Mouse (Mus musculus): Measurements from ENCODE around the gene 1700010I14Rik. TPM values are rescaled to one million over a fixed set of nuclear protein-coding genes. Genes with fewer than 3 reads are reported as not detected.

Gene 1700010I14Rik
- polyA plus RNA-seq, 1 experiment from 2014 or later = 0.83 TPM

DNA sequence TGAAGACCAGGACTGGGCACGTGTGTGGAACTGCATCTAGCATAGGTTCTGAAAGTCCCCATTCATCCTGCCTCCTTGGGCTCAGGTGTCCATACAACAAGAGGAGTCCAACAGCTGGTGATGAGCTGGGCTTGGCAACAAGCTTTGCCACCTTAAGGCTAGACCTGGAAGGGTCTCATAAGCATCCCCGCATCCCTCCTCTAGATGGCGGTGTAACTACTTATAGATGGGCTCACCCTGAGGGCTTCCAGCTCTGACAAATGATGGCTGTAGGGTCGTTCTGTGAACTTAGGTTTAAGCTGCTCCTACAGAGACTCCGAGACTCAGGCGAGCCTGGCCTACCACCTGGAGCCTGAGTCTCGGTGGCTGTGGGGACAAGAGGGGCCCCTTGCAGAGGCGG, 3.0 kb downstream of the 1700010I14Rik start:
- 36% methylated on average over 8 of the region's 8 CpGs for WGBS
- Histone ChIP-seq H3K9me3 (replicated peaks; ENCODE audit: control insufficient read depth, low read length) (no peaks in the 10 kb centered on the region), H3K4me3 (ENCODE audit: low read length) (no peak overlapping the region), H3K4me1 (ENCODE audit: control insufficient read depth, insufficient read depth, low read length) (peaks cover 3% of the 10 kb centered on the region; the same call in 1 of the 2 replicates), H3K27me3 (ENCODE audit: control insufficient read depth, insufficient read depth, low read length) (no peaks in the 10 kb centered on the region), H3K27ac (ENCODE audit: low read length) (no peak overlapping the region), H3K4me2 (ENCODE audit: low read depth, low read length) (no peak overlapping the region), H3K9ac (ENCODE audit: low read length) (no peak overlapping the region), H3K36me3 (ENCODE audit: control insufficient read depth, insufficient read depth) (no peaks in the 10 kb centered on the region)
- no peak for ATAC-seq (replicated peaks; ENCODE audit: extremely low read depth, insufficient read depth, low FRiP score)

DNA sequence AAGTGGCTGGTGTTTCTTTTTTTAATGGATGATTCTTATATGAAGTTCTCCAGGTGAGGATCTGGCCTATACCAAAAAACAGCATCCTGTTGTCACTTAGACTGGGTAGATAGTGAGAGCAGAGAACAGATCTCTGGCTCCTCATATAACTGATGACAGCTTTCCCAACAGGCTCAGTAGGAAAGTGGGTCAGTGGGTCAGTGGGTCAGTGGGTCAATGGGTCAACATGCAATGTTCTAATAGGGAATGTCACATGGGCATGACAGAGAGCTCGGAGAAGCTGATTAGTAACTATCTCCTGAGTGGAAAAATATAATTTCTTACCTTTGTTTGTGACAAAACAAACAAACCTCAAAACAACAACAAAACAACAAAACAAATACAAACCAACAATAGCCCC, 7.2 kb downstream of the 1700010I14Rik start:
- Histone ChIP-seq H3K9ac (ENCODE audit: low read length) (no peak overlapping the region), H3K27me3 (ENCODE audit: control insufficient read depth, insufficient read depth, low read length) (no peaks in the 10 kb centered on the region), H3K27ac (ENCODE audit: low read length) (no peak overlapping the region), H3K4me1 (ENCODE audit: control insufficient read depth, insufficient read depth, low read length) (no peaks in the 10 kb centered on the region), H3K4me3 (ENCODE audit: low read length) (no peak overlapping the region), H3K4me2 (ENCODE audit: low read depth, low read length) (no peak overlapping the region), H3K36me3 (ENCODE audit: control insufficient read depth, insufficient read depth) (no peaks in the 10 kb centered on the region), H3K9me3 (replicated peaks; ENCODE audit: control insufficient read depth, low read length) (no peaks in the 10 kb centered on the region)
- no peak for ATAC-seq (replicated peaks; ENCODE audit: extremely low read depth, insufficient read depth, low FRiP score)
- WGBS = 68% methylated on average over 1 of the region's 1 CpGs

DNA sequence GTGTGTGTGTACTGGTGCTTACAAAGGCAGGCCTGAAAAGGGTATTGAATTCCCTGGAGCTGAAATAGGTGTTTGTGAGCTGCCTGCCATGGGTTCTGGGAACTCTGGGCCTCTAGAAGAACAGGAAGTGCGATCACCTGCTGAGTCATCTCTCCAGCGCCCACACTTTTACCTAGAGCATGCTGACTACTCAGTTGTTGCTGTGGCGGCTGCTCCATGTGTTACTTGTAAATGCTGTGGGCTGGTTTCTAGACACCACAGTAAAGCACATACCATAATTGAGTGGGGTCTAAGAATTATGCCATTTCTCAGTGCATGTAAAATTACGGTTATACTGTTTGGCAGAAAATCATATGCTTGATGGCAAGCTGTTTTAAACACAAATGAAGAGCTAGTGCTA, 14.3 kb downstream of the 1700010I14Rik start:
- H3K36me3 ChIP-seq (ENCODE audit: control insufficient read depth, insufficient read depth) = no peaks in the 10 kb centered on the region
- H3K9ac ChIP-seq (ENCODE audit: low read length) = no peak overlapping the region
- no peaks in the 10 kb centered on the region for H3K4me1 ChIP-seq (ENCODE audit: control insufficient read depth, insufficient read depth, low read length)
- no peak overlapping the region for H3K4me2 ChIP-seq (ENCODE audit: low read depth, low read length)
- H3K27me3 ChIP-seq (ENCODE audit: control insufficient read depth, insufficient read depth, low read length) = no peaks in the 10 kb centered on the region
- H3K9me3 ChIP-seq (replicated peaks; ENCODE audit: control insufficient read depth, low read length) = no peaks in the 10 kb centered on the region
- no peak for ATAC-seq (replicated peaks; ENCODE audit: extremely low read depth, insufficient read depth, low FRiP score)
- 67% methylated on average over 4 of the region's 4 CpGs for WGBS
- H3K27ac ChIP-seq (ENCODE audit: low read length) = no peak overlapping the region
- no peak overlapping the region for H3K4me3 ChIP-seq (ENCODE audit: low read length)

DNA sequence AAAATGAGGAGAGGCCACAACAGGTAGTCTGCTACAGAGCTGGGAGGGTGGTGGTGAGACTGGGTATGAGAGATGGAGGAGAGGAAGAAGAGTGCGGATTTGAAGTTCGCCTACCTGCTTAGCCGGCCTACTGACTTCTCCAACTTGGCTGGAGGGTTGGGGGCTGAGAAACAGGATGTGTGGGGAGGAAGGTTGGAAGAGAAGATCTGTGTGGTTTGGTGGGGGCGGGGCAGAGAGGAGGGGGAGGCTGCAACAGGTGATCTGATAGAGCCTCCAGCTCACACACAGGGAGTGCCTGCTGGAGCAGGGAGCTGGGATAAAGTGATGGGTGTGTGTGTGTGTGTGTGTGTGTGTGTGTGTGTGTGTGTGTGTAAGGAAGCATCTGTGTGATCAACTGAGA, 16.4 kb downstream of the 1700010I14Rik start:
- no peak overlapping the region for H3K9ac ChIP-seq (ENCODE audit: low read length)
- H3K36me3 ChIP-seq (ENCODE audit: control insufficient read depth, insufficient read depth) = no peaks in the 10 kb centered on the region
- 71% methylated on average over 4 of the region's 4 CpGs for WGBS
- no peaks in the 10 kb centered on the region for H3K27me3 ChIP-seq (ENCODE audit: control insufficient read depth, insufficient read depth, low read length)
- ATAC-seq (replicated peaks; ENCODE audit: extremely low read depth, insufficient read depth, low FRiP score) = no peak
- no peak overlapping the region for H3K27ac ChIP-seq (ENCODE audit: low read length)
- H3K4me3 ChIP-seq (ENCODE audit: low read length) = no peak overlapping the region
- no peaks in the 10 kb centered on the region for H3K4me1 ChIP-seq (ENCODE audit: control insufficient read depth, insufficient read depth, low read length)
- H3K9me3 ChIP-seq (replicated peaks; ENCODE audit: control insufficient read depth, low read length) = no peaks in the 10 kb centered on the region
- H3K4me2 ChIP-seq (ENCODE audit: low read depth, low read length) = no peak overlapping the region

DNA sequence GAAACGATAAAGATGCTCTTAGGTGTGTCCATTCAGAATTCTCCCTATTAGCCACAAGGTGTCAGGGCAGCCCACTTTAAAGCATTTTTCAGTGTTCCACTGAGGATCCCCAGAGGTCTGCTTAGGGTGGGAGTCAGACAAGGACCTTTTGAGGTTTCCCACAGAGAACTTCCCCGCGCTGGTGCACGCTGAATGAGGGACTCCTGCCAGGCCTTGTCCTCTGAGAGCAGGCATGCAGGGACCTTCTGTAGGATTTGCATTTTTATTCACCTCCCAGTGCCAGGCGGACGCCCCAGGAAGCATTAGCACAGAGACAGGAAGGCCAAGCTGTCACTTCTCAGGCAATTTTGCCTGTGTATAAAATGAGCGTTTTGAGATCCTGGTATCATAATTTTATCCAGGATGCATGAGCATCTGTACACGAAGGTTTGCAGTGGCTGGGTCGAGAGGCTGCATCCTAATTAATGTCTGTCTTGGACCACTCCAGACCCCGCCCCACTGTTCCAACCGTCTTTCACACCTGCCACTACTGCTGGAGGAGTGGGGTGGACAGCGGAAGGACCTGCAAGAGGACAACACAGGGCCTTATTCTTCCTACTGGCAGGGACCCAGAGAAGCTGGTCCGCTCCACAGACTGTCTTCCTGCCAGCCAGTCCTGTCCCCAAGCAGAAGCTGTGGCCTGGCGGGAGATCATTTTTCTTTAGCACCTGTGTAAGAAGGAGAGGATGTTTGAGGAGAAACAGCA, 35.2 kb downstream of the 1700010I14Rik start:
- Histone ChIP-seq H3K9ac (ENCODE audit: low read length) (no peak overlapping the region), H3K4me2 (ENCODE audit: low read depth, low read length) (no peak overlapping the region), H3K27ac (ENCODE audit: low read length) (no peak overlapping the region), H3K4me1 (ENCODE audit: control insufficient read depth, insufficient read depth, low read length) (no peaks in the 10 kb centered on the region), H3K4me3 (ENCODE audit: low read length) (no peak overlapping the region), H3K36me3 (ENCODE audit: control insufficient read depth, insufficient read depth) (no peaks in the 10 kb centered on the region), H3K27me3 (ENCODE audit: control insufficient read depth, insufficient read depth, low read length) (no peaks in the 10 kb centered on the region), H3K9me3 (replicated peaks; ENCODE audit: control insufficient read depth, low read length) (no peaks in the 10 kb centered on the region)
- 30% methylated on average over 14 of the region's 14 CpGs for WGBS
- ATAC-seq (replicated peaks; ENCODE audit: extremely low read depth, insufficient read depth, low FRiP score) = no peak

DNA sequence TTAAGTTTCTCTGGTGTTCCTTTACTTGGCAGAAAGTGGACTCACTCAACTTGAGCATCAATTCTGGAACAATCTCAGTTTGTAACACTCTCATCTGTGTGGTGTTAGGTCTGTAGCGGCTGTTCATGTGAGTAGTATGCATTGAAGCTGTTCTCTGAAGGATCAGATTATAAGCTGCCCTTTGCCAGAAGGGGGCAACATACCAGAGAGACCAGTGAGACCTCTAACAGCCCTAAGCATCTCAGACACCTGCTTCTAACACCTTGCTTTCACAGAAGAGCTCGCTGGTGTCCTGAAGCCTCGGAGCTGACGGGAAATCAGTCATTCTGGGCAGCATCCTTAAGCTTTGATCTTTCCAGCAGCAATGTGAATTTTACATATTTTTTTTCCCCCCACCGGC, 42.0 kb downstream of the 1700010I14Rik start:
- no peak overlapping the region for H3K9ac ChIP-seq (ENCODE audit: low read length)
- no peak overlapping the region for H3K27ac ChIP-seq (ENCODE audit: low read length)
- H3K4me1 ChIP-seq (ENCODE audit: control insufficient read depth, insufficient read depth, low read length) = peaks cover 6% of the 10 kb centered on the region; the same call in 1 of the 2 replicates
- no peaks in the 10 kb centered on the region for H3K9me3 ChIP-seq (replicated peaks; ENCODE audit: control insufficient read depth, low read length)
- no peak overlapping the region for H3K4me3 ChIP-seq (ENCODE audit: low read length)
- no peak overlapping the region for H3K4me2 ChIP-seq (ENCODE audit: low read depth, low read length)
- 53% methylated on average over 5 of the region's 5 CpGs for WGBS
- ATAC-seq (replicated peaks; ENCODE audit: extremely low read depth, insufficient read depth, low FRiP score) = no peak
- H3K36me3 ChIP-seq (ENCODE audit: control insufficient read depth, insufficient read depth) = no peaks in the 10 kb centered on the region
- peaks cover 4% of the 10 kb centered on the region; the same call in 1 of the 2 replicates for H3K27me3 ChIP-seq (ENCODE audit: control insufficient read depth, insufficient read depth, low read length)

DNA sequence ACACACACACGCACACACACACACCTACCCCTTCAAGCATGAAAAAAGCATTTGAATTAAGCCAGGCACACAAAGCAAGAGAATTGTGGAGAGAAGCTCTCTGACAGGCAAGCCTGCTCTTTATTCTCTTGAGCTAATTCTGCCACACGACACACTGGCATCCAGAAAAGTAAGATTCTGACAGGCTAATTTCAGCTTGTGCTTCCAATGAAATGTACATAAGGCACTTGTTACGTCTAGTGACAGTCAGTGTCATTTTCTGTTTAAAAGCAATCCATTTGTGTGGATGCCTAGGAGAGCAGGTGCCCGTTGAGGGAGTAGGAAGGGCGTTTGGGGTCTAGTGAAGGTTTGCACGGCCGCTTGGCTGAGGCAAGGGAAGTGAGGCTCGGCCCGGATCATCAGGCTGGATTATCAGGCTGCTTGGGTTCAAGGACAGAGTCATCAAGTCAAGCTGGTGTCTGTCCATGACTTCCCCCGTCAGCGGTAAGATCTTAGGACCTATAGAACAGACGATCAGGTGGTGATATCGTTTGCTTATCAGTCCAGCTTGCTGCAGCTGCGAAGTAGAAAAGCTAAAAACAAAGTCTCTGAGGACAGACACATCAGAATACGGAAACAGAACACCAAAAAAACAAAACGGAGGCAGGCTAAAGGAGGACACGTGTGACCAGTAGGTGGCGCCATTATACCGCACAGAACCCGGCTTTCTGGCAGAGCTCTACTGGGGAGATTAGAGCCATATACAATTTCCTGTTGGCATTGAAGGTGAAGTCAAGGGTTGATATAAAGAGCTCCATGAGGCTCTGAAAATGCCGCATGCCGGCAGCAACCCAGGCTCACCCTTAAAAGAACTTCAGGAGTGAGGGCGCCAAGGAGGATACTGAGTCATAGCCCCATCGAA, 43.4 kb downstream of the 1700010I14Rik start:
- H3K27ac ChIP-seq (ENCODE audit: low read length) = no peak overlapping the region
- H3K27me3 ChIP-seq (ENCODE audit: control insufficient read depth, insufficient read depth, low read length) = peaks cover 4% of the 10 kb centered on the region; the same call in 1 of the 2 replicates
- peak overlapping the region; percentile 47 for H3K4me2 ChIP-seq (ENCODE audit: low read depth, low read length)
- peak overlapping the region; percentile 7 for H3K4me3 ChIP-seq (ENCODE audit: low read length)
- 11% methylated on average over 24 of the region's 24 CpGs for WGBS
- no peaks in the 10 kb centered on the region for H3K36me3 ChIP-seq (ENCODE audit: control insufficient read depth, insufficient read depth)
- H3K9me3 ChIP-seq (replicated peaks; ENCODE audit: control insufficient read depth, low read length) = no peaks in the 10 kb centered on the region
- peak overlapping the region; percentile 41 for H3K9ac ChIP-seq (ENCODE audit: low read length)
- H3K4me1 ChIP-seq (ENCODE audit: control insufficient read depth, insufficient read depth, low read length) = peaks cover 6% of the 10 kb centered on the region; the same call in 1 of the 2 replicates
- peak; percentile 58; the same call in 1 of the 2 replicates for ATAC-seq (replicated peaks; ENCODE audit: extremely low read depth, insufficient read depth, low FRiP score)

DNA sequence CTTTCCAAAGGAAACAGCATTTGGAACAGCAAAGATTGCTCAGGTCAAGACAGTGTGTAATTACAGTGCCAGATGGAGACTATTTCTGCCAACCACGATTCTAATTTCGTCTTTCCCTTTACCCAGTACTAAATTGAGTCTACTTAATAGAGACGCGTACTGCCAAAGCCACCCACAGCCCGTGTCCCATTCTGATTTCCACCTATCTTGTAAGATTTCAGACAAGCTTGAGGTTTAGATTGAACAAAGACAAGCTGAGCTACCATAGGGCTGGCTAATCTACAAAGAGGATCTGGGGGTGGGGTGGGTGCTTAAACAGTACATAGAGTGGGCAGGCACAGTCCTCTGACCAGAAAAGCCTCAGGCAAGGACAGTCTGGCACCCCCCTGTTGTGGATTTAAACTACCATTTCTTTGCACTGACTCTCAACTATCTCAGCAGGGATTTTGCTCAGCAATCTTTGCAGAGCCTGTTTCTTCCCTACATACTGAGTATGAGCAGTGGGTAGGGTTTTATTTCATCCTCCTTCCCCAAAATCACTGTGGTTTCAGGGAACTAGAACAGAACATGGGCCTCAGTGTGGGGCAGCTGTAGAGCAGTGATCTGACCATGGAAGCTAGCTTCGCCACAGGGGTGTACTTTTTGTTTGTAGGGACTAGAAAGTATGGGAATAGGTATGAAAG, 44.4 kb downstream of the 1700010I14Rik start:
- H3K36me3 ChIP-seq (ENCODE audit: control insufficient read depth, insufficient read depth) = no peaks in the 10 kb centered on the region
- H3K4me2 ChIP-seq (ENCODE audit: low read depth, low read length) = peak overlapping the region; percentile 47
- 61% methylated on average over 6 of the region's 6 CpGs for WGBS
- H3K27ac ChIP-seq (ENCODE audit: low read length) = no peak overlapping the region
- no peak for ATAC-seq (replicated peaks; ENCODE audit: extremely low read depth, insufficient read depth, low FRiP score)
- no peaks in the 10 kb centered on the region for H3K9me3 ChIP-seq (replicated peaks; ENCODE audit: control insufficient read depth, low read length)
- H3K4me1 ChIP-seq (ENCODE audit: control insufficient read depth, insufficient read depth, low read length) = peaks cover 6% of the 10 kb centered on the region; the same call in 1 of the 2 replicates
- H3K9ac ChIP-seq (ENCODE audit: low read length) = no peak overlapping the region
- no peak overlapping the region for H3K4me3 ChIP-seq (ENCODE audit: low read length)
- H3K27me3 ChIP-seq (ENCODE audit: control insufficient read depth, insufficient read depth, low read length) = peaks cover 4% of the 10 kb centered on the region; the same call in 1 of the 2 replicates
